Mouse (Mus musculus) ES-CJ7 (cell line): ENCODE results near the gene Rgs8.

Experiments
- DNase-seq: peaks from one replicate; pipeline ENCODE4 v3.0.0; 2011; ENCODE audit warnings: low read depth, low spot score

Rgs8 gene

DNA sequence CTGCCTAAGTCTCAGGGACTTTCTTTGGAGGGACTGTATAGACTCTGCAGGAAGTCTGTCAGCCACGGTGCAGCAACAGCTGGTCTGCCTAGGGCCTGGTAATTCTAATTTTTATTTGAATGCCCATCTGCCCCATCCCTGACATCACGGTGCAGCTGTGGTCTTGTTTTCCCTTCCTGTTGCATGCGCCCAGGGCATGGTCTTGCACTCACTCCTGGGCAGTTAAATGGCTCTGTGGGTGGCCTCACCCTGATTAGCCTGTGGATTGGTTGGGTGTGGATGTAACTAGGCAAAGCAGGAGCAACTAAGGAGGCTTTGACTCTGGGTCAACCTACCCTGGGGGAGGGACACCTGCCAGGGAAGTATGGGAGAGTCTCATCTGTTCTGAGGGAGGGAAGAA lies 52.2 kb downstream of the Rgs8 start:
- DNase-seq = peak; percentile 69

DNA sequence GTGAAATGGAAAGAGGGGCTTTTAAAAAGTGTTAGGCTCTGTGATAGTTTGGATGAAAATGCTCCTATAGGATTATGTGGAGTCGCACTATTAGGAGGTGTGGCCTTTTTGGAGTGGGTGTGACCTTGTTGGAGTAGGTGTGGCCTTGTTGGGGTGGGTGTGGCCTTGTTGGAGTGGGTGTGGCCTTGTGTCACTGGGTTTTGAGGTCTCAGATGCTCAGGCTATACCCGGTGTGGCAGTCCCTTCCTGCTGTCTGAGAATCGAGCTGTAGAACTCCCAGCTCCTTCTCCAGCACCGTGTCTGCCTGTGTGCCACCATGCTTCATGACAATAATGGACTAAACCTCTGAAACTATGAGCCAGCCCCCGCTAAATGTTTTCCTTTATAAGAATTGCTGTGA lies 55.8 kb downstream of the Rgs8 start:
- no peak for DNase-seq

DNA sequence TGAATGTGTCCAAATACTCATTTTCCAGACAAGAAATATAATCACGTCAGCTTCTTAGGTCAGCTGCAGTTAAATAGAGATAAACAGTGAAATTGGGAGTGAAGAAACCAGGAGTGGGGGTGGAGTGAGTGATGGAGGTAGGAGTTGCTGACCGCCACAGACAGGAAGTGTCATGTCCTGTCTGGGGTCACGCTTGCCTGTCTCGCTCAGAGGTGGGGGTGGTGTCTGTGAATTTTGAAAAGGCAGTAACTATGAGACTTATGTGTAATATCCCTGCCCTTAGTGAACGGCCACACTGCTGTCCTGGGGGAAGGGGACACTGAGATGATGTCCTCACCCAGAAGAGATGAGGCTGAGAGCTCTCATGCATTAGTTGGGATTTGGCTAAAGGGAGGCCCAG lies 56.6 kb downstream of the Rgs8 start:
- DNase-seq = no peak

DNA sequence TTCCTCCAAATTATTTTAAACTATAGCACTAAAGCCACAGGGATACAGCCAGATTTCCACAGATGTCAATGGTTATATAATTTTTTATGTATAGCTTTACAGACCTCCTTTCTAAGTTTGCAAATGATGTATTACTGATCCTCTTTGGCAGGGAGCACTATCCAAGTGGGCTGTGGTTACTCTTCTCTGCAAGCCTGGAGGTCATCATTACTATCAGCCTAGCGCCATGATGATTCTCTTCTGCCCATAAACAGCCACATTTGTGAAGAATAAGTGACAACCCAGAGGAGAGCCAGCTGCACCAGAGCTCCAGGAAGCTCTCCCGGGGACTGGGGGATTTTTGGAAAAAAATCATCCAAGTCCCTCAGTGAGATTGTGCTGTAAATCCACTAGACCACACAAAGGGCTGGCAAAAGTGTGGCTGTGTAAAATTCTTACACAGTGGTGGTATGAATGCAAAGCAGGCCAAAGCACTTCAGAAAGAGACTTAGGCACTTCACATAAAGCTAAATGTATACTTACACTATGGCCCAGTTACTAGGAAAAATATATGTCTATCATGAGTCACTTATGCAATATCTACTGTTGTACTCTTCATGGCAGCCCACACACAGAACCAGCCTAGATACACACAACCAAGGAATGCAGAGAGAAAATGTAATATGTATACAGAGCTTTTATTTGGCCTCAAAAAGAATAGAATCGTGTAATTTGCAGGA lies 58.9 kb downstream of the Rgs8 start:
- no peak for DNase-seq

DNA sequence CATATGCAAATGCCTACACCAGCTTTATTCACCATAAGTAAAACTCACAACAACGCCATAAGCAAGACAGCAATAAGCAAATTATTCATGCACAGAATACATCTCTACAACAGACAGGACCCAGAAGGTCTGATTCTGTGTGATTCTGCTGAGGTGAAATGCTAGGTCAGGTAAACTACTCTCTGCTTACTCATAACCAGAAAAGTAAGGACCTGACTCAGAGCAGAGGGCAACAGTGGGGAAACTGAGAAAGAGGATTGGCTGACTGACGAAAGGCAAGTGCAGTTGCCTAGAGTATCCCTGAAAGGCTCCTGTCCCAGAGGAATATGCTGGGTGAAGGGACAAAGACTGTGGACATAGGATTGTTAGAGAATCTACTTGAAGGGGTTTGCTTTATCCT lies 59.8 kb downstream of the Rgs8 start:
- no peak for DNase-seq

DNA sequence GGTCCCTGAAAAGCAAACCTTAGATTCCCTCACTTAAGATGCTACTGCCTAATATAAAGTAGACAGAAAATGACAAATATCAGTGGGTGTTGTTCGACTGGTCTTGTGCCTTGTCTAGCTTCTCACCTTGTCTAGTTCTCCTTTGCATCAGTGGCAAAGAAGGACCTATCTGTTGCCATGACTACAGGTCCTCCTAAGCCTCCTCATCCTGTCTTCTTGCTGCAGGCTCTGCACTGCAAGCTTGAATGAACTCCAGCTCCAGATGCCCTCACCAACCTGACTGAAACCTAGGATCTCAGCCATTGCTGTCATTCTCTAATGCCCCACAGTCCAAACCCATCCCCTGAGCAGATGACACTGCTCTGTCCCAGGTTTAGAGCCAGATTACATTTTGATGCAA lies 65.2 kb downstream of the Rgs8 start:
- DNase-seq = no peak

DNA sequence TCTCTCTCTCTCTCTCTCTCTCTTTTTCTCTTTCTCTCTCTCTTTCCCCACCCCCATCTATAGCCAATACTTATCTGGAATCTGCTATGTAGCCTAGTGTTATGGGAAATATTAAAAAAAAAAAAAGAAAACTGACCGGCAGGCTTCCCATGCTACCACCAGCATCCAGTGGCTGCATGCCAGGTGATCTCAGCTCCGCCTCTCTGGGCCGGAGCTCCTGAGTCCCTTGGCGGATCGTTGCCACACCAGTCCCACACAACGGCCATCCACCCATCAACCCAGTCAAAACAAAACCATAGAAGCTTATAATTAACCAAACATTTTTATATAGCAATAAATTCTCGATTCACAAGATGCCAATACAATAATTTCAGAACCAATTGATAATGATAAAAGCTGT lies 68.1 kb downstream of the Rgs8 start:
- DNase-seq = no peak

DNA sequence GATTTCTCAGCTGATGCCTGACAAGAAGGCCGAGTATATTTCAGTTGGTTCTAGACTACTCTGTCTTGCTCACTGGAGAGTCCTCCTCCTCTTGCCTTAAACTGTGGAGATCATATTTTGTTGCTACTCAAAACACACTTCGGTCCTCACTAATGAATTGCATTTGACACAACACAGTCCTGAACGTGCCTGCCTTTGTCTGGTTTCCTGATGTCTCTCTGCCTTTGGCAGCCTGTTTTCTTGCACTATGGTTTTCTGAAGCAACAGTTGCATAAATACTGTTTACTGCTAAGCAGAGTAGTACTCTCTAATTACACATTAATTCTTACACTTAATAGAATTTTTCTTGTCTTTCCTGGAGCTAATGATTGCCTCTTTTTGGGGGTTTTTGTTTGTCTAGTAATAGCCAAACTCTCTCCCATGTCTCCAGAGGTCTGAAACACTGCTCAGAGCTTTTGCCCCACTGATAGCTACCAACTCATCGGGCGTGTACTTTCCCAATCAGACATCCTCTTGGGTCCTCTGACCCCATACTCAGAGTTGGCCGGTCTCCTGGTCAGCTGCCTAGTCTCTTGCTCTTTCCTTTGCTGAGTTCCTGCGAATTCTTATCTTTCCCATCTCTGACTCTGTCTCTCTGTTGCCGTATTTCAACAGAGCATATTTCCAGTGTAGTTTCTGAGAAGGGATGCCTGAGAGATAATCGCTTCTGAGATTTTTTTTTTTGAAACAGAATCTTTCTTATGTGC lies 68.9 kb downstream of the Rgs8 start:
- no peak for DNase-seq

DNA sequence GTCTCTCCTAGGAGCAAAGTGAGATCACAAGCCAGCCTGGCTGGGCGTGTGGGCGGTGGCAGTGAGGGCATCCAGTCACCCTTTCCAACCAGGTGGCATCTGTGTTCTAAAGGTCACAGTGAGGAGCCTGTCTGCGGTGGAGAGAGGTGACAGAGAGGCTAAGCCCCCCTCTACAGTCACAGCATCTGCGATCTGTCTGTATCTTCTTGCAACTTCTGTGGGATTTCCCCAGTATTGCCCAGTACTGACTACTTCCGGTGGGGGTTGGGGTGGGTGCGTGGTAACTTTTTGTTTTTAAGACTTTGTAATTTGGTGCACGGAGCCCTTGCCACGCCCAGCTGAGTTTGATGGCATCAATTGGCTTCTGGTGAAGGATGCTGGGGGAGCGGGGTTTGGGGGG lies 70.6 kb downstream of the Rgs8 start:
- DNase-seq = no peak

DNA sequence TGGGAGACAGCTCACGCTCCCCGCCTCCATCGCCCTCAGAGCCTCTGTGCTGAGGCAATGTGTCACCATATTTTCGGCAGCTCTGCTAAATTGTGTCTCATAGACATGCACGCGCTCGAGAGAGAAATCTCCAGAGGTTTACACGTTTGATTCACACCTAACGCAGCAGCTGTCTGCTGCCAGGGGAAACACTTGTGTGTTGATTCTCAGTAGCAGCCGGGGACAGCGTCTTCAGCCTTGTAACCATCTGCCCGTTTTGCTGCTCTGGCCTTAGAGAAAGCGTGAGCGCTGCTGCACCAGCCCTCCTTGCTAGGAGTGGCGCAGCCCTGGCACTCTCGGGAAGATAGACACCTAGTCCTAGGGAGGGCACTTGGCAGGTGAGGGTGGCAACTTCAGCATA lies 73.8 kb downstream of the Rgs8 start:
- DNase-seq = no peak

DNA sequence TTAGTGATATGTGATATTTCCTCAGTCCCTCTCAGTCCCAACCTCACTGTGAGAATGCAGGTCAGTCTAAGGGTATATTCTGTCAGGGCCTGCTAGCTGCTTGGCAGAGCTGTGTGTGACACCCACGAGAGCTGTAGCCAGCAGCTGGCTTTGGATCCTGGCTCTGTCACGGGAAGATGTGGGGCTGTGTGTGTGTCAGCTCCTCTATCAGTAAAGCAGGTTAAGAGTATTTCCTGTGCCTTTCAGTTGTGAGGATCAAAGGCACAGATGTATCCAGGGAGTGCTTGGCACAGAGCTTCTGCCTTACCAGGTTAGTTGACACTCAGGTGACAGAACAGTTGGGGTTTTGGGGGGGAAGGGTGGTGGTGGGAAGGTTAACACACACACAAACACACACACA lies 77.0 kb downstream of the Rgs8 start:
- no peak for DNase-seq

DNA sequence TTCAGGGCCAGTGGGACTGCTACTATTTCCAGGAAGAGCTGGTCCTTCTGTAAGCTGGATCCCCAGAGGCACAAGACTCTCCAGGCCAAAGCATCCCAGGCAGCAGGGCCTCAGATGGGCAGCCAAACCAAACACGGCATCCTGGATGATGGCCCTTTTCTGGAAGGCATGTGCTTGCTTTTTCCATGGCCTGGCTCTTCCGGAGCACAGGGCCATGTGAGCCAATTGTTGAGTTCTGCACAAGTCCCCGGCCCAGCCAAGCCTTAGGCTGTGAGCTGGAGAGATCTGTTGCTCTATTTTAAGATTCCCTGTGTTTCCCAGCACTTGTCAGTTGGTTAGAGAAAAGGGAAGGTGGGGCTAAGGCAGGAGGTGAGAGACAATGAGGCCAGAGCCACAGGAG lies 77.8 kb downstream of the Rgs8 start:
- DNase-seq = no peak

DNA sequence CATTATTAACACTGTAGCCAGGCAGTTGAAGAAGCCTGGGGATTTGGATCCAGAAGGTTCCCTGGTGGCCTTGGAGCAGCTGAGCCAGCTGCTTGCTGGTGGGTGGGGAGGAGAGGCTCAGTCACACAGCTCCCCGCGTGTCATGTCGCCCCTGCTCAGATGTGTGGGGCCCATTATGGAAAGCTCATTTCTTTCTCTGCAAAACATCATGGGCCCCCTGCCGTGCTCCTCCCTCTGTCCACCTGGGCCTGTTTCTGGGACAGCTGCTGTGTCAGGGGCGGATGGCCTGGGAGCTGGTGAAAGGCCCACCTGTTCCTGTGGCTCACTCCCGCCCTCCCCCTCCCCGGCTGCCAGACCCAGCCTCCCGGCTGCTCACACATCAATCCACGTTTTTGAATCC lies 80.4 kb downstream of the Rgs8 start:
- no peak for DNase-seq

DNA sequence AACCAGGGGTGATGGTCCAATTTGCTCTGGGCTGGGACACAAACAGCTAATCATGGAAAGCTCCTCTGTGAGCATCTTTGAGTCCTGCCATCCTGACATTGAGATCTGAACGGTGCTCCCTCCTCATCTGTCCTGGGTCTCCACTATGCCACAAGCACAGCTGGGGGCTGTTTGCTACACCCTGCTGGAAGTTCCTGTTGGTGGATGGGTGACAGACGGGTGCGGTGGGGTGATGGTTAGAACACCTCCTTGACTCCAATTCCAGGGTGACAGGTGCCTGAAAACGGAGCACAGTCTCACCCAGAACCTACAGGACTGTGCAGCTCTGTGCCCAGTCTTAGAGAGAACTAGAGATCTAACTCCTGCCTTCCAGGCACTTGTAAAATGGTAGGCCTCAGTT lies 82.0 kb downstream of the Rgs8 start:
- DNase-seq = no peak

DNA sequence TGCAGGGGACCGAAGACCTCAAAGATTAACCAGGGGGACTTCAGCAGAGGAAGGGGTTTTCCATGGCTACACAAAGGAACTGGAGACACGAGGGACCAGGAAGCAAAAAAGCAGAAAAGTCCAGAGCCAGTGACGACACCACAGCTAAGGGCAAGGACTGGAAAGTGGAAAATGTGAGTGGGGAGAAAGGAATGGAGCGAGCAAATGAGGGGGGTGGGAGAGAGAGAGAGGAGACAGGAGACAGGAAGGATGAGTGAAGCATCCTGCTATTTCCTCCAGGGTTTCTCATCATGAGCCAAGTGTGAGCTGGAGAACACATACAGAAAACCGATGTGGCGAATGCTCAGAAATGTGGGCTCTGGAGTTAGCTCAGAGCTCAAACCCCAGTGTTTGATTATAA lies 83.3 kb downstream of the Rgs8 start:
- no peak for DNase-seq

DNA sequence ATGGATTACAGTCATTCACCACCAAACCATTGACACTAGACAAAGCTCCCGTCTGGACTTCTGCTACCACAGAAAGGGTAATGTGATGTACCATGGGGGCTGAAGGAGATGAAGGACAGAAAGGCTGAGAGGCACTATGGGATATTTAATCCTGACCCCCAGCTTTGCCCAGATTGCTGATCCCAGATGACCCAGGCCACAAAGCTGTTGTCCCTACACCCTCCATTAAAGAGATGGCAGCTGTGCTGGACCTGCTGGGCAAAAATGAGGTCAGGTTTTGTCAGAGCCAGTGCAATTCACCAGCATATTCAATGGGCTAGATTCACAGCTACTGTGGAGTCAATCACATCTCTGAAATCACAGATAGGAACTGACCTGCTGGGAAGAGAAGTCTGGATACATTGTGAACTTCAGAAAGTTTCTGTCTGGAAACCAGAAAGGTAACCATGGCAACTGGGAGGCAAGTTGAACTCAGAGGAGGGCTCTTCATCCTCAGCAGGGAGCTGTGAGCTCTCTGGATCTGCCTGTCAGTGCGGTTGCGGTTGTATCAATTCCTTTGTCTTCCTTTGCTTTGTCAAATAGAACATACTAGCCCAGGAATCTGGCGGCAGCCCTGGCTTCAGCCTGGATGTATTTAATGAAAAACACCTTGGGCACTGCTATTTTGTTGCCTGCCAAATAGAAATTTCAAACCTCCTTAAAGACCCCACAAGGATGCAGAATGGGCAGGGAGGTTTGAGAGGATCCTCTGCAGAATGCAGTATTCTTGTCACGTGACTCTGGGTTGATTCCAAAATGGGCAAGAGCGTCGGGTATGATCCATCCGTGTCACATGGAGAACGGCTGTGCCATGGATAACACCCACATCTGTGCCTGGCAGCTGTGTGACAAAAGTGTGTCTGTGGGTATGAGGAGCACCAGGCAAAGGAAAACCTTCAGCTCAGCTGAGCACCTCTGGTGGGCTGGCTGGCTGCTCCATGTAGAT lies 84.6 kb downstream of the Rgs8 start:
- peak; percentile 38 for DNase-seq

DNA sequence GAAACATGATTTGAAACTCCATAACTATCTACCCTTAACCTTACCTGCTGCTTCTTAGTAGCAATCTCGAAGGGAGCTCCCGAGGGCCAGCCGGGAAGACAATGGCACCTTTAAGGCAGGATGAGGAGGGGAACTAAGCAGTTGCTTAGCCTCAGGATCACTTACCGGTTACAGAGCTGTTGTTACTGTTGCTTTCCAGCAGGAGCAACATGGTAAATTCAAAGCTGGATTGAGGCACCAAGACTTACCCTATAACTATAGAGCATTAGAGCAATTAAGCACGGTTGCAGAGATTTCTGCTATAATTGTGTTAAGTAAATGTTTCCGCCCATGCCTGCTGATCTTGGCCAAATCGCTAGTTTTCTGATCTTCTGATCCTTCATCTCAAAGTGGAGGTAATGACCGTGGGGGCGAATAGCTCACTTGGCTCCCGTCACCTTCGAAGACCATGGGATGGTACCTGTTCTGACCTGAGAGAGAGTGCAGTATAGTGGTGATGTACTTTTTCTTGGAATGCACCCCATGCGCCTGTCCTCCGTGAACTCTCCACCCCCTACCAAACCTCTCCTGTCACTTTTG lies 86.7 kb downstream of the Rgs8 start:
- peak; percentile 60 for DNase-seq

DNA sequence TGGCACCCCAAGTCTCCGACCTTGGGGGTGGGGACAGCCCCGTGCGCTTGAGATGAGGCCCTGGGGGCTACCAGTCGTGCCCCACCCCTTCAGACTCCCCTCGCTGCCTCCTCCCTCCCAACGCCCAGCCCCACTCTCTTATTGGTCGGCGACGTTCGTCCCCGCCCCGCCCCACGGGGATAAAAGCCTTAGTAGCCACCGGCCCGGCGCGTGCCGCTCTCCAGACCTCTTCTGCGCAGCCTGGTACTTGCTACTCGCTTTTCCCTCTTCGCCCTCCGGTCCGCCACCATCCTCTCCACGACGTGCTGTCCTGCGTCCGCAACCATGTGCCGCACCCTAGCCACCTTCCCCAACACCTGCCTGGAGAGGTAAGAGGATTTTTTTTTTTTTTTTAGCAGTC lies 87.3 kb downstream of the Rgs8 start, which contains the start of gene Rgs16:
Gene Rgs16, plus strand, starts transcription at position 205 of the 400 bp plus-strand sequence.
- peak; percentile 80 for DNase-seq

DNA sequence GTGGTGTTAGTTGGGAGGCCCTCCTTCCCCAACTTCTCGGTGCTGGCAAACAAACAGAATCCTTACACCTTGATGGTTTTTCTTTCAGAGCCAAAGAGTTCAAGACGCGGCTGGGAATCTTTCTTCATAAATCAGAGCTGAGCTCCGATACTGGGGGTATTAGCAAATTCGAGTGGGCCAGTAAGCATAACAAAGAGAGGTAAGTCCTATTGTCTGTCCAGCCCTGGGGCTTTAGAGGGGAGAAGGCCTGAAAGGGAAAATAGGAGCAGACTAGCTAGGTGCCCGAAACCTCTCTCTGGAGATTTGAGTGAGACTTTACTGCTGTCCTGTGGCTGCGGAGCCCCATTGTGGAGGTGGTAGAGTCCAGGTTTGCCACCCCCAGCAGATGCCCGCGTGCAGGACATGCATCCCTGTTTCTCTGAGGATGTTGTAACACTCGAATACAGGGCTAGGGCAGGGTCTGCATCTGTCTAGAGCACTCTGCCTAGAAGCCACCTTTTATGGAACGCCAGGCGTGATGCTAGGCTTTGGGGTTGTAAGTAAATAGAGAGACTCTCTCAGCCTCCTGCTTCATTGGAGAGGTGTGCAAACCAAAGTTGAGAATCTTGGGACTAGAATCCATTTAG lies 88.1 kb downstream of the Rgs8 start:
- DNase-seq = peak; percentile 52

DNA sequence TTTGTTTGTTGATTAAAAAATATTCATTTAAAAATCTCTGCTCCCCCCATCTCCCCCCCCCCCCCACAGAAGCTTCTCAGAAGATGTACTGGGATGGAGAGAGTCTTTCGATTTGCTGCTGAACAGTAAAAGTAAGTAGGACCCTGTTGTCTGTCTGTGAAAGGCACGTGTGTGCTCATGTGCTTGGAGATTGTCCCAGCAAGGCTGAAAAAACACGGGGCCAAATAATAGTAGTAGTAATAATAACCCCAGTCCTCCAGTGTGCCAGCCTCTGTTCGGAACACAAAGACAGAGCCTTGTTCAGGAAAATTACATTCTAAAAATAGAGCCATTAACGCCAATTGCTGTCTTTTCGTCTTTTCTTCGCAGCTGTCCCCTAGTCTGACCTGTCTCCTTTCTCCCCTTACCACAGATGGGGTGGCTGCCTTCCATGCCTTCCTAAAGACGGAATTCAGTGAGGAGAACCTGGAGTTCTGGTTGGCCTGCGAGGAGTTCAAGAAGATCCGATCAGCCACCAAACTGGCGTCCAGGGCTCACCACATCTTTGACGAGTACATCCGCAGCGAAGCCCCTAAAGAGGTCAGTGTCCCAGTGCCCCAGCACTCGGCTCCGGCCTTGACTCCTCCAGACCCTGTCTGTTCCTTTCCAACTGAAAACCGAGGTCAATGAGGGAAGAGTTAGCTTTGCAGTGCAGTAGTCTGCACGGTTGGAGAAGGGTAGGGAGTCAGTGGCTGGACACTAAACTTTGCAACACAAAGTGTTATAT lies 88.9 kb downstream of the Rgs8 start:
- DNase-seq = no peak
